Mouse (Mus musculus): Measurements from ENCODE around the gene Gnmt. TPM values are rescaled to one million over a fixed set of nuclear protein-coding genes. Genes with fewer than 3 reads are reported as not detected.
A peak's percentile ranks its signal among the peaks of the same experiment; 100 is the strongest.

Gnmt gene
- polyA plus RNA-seq, 1 experiment: 14.1 TPM

- DNase-seq: no peak
- no peak overlapping the region for H3K4me3 ChIP-seq (replicated peaks; ENCODE audit: extremely low read depth, low read depth, low read length)
- no peaks in the 10 kb centered on the region for H3K4me1 ChIP-seq (ENCODE audit: control insufficient read depth, insufficient read depth, low read length)
- WGBS: 72% methylated on average over 8 of the region's 8 CpGs
- TF ChIP-seq POLR2A (IDR thresholded peaks at IDR 0.05; ENCODE audit: borderline replicate concordance, extremely low read depth, low read depth, low read length): no peak
- TF ChIP-seq CTCF (IDR thresholded peaks at IDR 0.05; ENCODE audit: insufficient read depth, low read length): no peak
These were observed 18.3 kb upstream of the Gnmt start for GRCm38 (mm10) chr17:46747234-46747633.

DNA sequence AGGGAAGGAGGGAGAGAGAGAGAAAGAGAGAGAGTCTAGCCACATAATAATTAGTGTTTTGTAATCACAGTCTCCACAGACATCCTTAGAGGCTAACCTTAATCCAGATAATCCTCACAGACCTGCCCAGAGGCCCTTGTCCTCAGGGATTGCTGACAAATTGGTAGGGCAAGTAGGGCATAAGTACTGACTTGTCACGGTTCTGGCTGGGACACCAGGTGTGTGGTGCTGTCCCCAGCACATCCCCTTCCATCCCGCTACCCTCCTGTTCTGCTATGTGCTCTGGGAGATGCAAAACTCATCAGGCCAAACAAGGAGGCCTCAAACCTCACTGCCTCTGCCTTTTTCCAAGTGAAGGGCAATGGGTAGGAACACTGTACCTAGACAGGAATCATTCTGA, 16.5 kb upstream of the Gnmt start:
- no peak overlapping the region for H3K4me3 ChIP-seq (replicated peaks; ENCODE audit: extremely low read depth, low read depth, low read length)
- no peak for TF ChIP-seq POLR2A (IDR thresholded peaks at IDR 0.05; ENCODE audit: borderline replicate concordance, extremely low read depth, low read depth, low read length)
- no peak for TF ChIP-seq CTCF (IDR thresholded peaks at IDR 0.05; ENCODE audit: insufficient read depth, low read length)
- DNase-seq: no peak
- WGBS: 91% methylated on average over 2 of the region's 2 CpGs
- no peaks in the 10 kb centered on the region for H3K4me1 ChIP-seq (ENCODE audit: control insufficient read depth, insufficient read depth, low read length)

- TF ChIP-seq CTCF (IDR thresholded peaks at IDR 0.05; ENCODE audit: insufficient read depth, low read length) (no peak), POLR2A (IDR thresholded peaks at IDR 0.05; ENCODE audit: borderline replicate concordance, extremely low read depth, low read depth, low read length) (no peak)
- 75% methylated on average over 9 of the region's 9 CpGs for WGBS
- H3K4me3 ChIP-seq (replicated peaks; ENCODE audit: extremely low read depth, low read depth, low read length): no peak overlapping the region
- DNase-seq: peak; percentile 43
- H3K4me1 ChIP-seq (ENCODE audit: control insufficient read depth, insufficient read depth, low read length): no peaks in the 10 kb centered on the region
These were observed 14.0 kb upstream of the Gnmt start for GRCm38 (mm10) chr17:46742986-46743385.

- no peak for TF ChIP-seq CTCF (IDR thresholded peaks at IDR 0.05; ENCODE audit: insufficient read depth, low read length)
- TF ChIP-seq POLR2A (IDR thresholded peaks at IDR 0.05; ENCODE audit: borderline replicate concordance, extremely low read depth, low read depth, low read length): no peak
- WGBS: 80% methylated on average over 6 of the region's 6 CpGs
- H3K4me3 ChIP-seq (replicated peaks; ENCODE audit: extremely low read depth, low read depth, low read length): no peak overlapping the region
- no peaks in the 10 kb centered on the region for H3K4me1 ChIP-seq (ENCODE audit: control insufficient read depth, insufficient read depth, low read length)
- no peak for DNase-seq
These were observed 12.3 kb upstream of the Gnmt start for GRCm38 (mm10) chr17:46741305-46741704.

DNA sequence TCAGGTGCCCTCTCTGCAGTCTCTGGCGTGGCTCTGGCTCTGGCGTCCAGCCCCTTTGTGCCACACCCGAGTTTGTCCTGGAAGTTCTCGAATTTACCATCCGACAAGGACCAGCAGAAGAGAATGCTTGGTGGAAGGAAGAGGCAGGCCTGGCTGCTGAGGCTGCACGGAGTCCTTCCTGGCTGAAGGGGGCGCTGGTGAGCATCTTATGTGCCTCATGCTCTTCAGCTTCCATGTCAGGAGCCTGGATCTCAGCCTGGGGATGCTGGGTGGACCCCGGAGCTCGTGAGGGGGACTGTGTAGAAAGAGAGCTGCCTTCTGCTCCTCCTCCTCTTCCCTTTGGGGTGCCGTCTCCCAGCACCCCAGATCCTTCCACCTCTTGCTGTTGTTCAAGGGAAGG, 7.2 kb upstream of the Gnmt start:
- Histone ChIP-seq H3K4me3 (replicated peaks; ENCODE audit: extremely low read depth, low read depth, low read length) (no peak overlapping the region), H3K4me1 (ENCODE audit: control insufficient read depth, insufficient read depth, low read length) (no peaks in the 10 kb centered on the region)
- DNase-seq: peak; percentile 35
- WGBS: 65% methylated on average over 10 of the region's 10 CpGs
- TF ChIP-seq CTCF (IDR thresholded peaks at IDR 0.05; ENCODE audit: insufficient read depth, low read length) (peak; percentile 46), POLR2A (IDR thresholded peaks at IDR 0.05; ENCODE audit: borderline replicate concordance, extremely low read depth, low read depth, low read length) (no peak)

- DNase-seq: no peak
- Histone ChIP-seq H3K4me1 (ENCODE audit: control insufficient read depth, insufficient read depth, low read length) (no peaks in the 10 kb centered on the region), H3K4me3 (replicated peaks; ENCODE audit: extremely low read depth, low read depth, low read length) (no peak overlapping the region)
- WGBS: 91% methylated on average over 7 of the region's 7 CpGs
- TF ChIP-seq CTCF (IDR thresholded peaks at IDR 0.05; ENCODE audit: insufficient read depth, low read length) (no peak), POLR2A (IDR thresholded peaks at IDR 0.05; ENCODE audit: borderline replicate concordance, extremely low read depth, low read depth, low read length) (no peak)
These were observed 6.3 kb upstream of the Gnmt start for GRCm38 (mm10) chr17:46735287-46735686.

GRCm38 (mm10) chr17:46734055-46734454, 5.1 kb upstream of the Gnmt start:
- 91% methylated on average over 3 of the region's 3 CpGs for WGBS

GRCm38 (mm10) chr17:46728496-46728895, 472 bp downstream of the Gnmt start:
- TF ChIP-seq POLR2A (IDR thresholded peaks at IDR 0.05; ENCODE audit: borderline replicate concordance, extremely low read depth, low read depth, low read length) (no peak), CTCF (IDR thresholded peaks at IDR 0.05; ENCODE audit: insufficient read depth, low read length) (no peak)
- WGBS: 36% methylated on average over 11 of the region's 11 CpGs

More at GRCm38 (mm10) chr17:46734055-46734454, 5.1 kb upstream of the Gnmt start:
- TF ChIP-seq CTCF (IDR thresholded peaks at IDR 0.05; ENCODE audit: insufficient read depth, low read length) (no peak), POLR2A (IDR thresholded peaks at IDR 0.05; ENCODE audit: borderline replicate concordance, extremely low read depth, low read depth, low read length) (no peak)
- H3K4me1 ChIP-seq (ENCODE audit: control insufficient read depth, insufficient read depth, low read length): no peaks in the 10 kb centered on the region
- no peak overlapping the region for H3K4me3 ChIP-seq (replicated peaks; ENCODE audit: extremely low read depth, low read depth, low read length)
- DNase-seq: no peak

GRCm38 (mm10) chr17:46728021-46728420, 947 bp downstream of the Gnmt start:
- TF ChIP-seq CTCF (IDR thresholded peaks at IDR 0.05; ENCODE audit: insufficient read depth, low read length): peak; percentile 42; the same call in 1 of the 2 replicates
- no peak for TF ChIP-seq POLR2A (IDR thresholded peaks at IDR 0.05; ENCODE audit: borderline replicate concordance, extremely low read depth, low read depth, low read length)
- WGBS: 34% methylated on average over 6 of the region's 6 CpGs
- Histone ChIP-seq H3K4me1 (ENCODE audit: control insufficient read depth, insufficient read depth, low read length) (no peaks in the 10 kb centered on the region), H3K4me3 (replicated peaks; ENCODE audit: extremely low read depth, low read depth, low read length) (no peak overlapping the region)
- DNase-seq: no peak

More at GRCm38 (mm10) chr17:46728496-46728895, 472 bp downstream of the Gnmt start:
- Histone ChIP-seq H3K4me1 (ENCODE audit: control insufficient read depth, insufficient read depth, low read length) (no peaks in the 10 kb centered on the region), H3K4me3 (replicated peaks; ENCODE audit: extremely low read depth, low read depth, low read length) (no peak overlapping the region)
- no peak for DNase-seq

GRCm38 (mm10) chr17:46727271-46727670, 1.7 kb downstream of the Gnmt start:
- no peak for DNase-seq
- TF ChIP-seq CTCF (IDR thresholded peaks at IDR 0.05; ENCODE audit: insufficient read depth, low read length): no peak
- TF ChIP-seq POLR2A (IDR thresholded peaks at IDR 0.05; ENCODE audit: borderline replicate concordance, extremely low read depth, low read depth, low read length): no peak
- H3K4me3 ChIP-seq (replicated peaks; ENCODE audit: extremely low read depth, low read depth, low read length): no peak overlapping the region
- no peaks in the 10 kb centered on the region for H3K4me1 ChIP-seq (ENCODE audit: control insufficient read depth, insufficient read depth, low read length)
- WGBS: 89% methylated on average over 11 of the region's 11 CpGs

Data from lung, adult 2 months (tissue).